Mouse (Mus musculus): Measurements from ENCODE around the gene Fgfr2. TPM values are rescaled to one million over a fixed set of nuclear protein-coding genes. Genes with fewer than 3 reads are reported as not detected.

Fgfr2 gene
- total RNA-seq, 2 experiments from 2014 or later, result 47.6 to 49.5 TPM

- no peak for TF ChIP-seq CTCF (conservative IDR thresholded peaks at IDR 0.05)
- Histone ChIP-seq H3K27ac (peak overlapping the region; percentile 43), H3K4me3 (no peak overlapping the region)
- no peak for DNase-seq (ENCODE audit: low spot score in 2 of 2)
Observed at GRCm38 (mm10) chr7:130750752-130751490, 2372.2 kb downstream of the Fgfr2 start.

GRCm38 (mm10) chr7:130749165-130749564, 2374.0 kb downstream of the Fgfr2 start:
- DNase-seq (ENCODE audit: low spot score in 2 of 2), result no peak
- no peak overlapping the region for H3K4me3 ChIP-seq
- peak; percentile 73 for TF ChIP-seq CTCF (conservative IDR thresholded peaks at IDR 0.05)
- 0 out of 2 replicates have a peak overlapping the region, but pooled peaks have one; percentile 43 for H3K27ac ChIP-seq

DNA sequence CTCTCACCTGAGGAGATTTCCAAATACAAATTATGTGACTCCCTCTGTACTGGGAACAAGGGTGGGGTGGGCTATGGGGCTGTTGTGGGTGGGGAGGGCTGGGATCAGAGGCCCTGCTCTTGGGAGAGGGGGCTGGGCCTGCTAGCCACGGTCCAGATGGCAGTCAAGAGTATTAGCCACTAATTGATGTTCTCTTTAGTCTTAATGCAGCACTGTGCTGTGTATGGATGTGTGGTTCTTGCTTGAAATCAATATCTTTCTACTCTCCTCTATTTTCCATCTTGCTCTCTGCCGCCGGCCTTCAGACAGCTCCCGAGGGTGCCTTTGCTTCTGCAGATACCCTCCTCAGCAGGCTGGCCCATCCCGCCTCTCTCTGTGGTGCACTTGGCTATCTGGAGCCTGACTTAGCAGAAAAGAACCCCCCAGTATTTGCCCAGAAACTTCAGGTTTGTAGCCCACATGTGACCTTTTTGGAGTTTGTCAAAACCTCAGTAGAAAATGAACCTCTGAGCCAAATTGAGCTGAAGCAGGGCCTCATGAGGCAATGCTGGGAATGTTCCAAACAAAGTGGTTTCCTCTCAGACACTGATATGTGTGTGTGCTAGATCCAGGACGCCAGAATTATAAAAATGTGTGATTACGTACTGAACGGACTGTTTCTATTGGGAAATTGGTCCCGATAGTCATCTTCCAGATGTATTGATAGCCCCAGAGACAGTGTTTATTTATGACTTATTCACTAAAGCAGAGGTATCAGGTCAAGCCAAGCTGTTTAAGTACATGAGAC, 2379.7 kb downstream of the Fgfr2 start:
- no peak for DNase-seq (ENCODE audit: low spot score in 2 of 2)
- H3K27ac ChIP-seq, result no peak overlapping the region
- TF ChIP-seq CTCF (conservative IDR thresholded peaks at IDR 0.05), result no peak
- no peak overlapping the region for H3K4me3 ChIP-seq

DNA sequence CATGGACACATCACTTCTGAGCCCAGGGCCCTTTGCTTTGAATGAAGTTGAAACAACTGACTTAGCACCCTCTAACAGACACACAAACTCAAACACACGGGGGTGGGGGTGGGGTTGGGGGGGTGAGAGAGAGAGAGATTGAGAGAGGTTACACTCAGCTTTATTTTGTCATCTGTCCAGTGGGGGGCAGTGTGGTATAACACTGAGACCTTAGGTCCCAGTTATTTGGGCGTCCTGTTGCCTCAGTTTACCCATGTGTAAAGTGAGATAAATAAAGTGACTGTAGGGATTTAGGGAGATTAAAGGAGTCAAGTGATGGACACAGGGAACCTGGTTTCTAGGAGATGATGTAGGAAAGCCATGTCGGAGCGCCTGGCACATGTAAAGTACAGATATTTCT, 2382.1 kb downstream of the Fgfr2 start:
- TF ChIP-seq CTCF (conservative IDR thresholded peaks at IDR 0.05), result peak; percentile 61
- H3K4me3 ChIP-seq, result no peak overlapping the region
- no peak for DNase-seq (ENCODE audit: low spot score in 2 of 2)
- no peak overlapping the region for H3K27ac ChIP-seq

DNA sequence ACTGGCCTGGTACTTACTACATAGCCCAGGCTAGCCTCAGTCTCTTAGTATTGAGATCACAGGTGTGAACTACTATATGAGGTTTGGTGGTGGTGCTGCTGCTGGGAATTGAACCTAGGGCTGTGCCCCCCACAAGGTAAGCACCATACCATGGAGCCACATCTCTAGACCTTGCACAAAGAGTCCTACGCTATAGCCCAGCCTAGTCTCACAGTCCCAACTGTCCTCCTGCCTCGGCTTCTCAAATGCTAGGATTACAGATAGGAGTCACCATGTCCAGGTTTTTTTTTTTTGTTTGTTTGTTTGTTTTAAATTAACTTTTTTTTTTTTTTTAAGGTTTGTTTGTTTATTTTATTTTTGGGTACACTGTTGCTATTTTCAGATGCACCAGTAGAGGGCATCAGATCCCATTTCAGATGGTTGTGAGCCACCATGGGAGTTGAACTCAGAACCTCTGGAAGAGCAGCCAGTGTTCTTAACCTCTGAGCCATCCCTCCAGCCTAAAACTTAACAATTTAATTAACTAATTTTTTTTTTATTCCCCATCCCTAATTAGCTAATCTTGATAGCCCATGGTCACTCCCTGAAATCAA, 2388.9 kb downstream of the Fgfr2 start:
- Histone ChIP-seq H3K4me3 (no peak overlapping the region), H3K27ac (no peak overlapping the region)
- DNase-seq (ENCODE audit: low spot score in 2 of 2), result no peak
- TF ChIP-seq CTCF (conservative IDR thresholded peaks at IDR 0.05), result peak; percentile 82

DNA sequence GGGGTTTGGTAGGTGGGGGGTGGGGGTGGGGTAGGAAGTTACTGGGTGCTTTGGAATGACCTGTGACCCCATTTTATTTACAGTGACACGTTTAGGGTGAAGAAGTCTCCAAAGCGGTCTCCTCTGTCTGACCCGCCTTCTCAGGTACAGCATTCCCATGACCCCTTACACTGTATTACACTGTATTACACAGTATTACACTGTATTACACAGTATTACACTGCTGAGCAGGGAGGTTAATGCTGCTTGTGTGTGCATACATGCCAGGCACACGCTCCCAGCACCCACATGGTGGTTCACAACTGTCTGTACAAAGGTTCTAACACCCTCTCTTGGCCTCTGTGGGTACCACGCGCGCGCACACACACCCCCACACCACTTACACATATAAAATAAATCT, 2389.7 kb downstream of the Fgfr2 start:
- no peak for TF ChIP-seq CTCF (conservative IDR thresholded peaks at IDR 0.05)
- H3K27ac ChIP-seq, result no peak overlapping the region
- DNase-seq (ENCODE audit: low spot score in 2 of 2), result no peak

GRCm38 (mm10) chr7:130732908-130733307, 2390.2 kb downstream of the Fgfr2 start:
- no peak overlapping the region for H3K4me3 ChIP-seq
- DNase-seq (ENCODE audit: low spot score in 2 of 2), result no peak
- TF ChIP-seq CTCF (conservative IDR thresholded peaks at IDR 0.05), result no peak
- peak overlapping the region; percentile 74 for H3K27ac ChIP-seq

More for the DNA sequence above, 2389.7 kb downstream of the Fgfr2 start:
- no peak overlapping the region for H3K4me3 ChIP-seq

DNA sequence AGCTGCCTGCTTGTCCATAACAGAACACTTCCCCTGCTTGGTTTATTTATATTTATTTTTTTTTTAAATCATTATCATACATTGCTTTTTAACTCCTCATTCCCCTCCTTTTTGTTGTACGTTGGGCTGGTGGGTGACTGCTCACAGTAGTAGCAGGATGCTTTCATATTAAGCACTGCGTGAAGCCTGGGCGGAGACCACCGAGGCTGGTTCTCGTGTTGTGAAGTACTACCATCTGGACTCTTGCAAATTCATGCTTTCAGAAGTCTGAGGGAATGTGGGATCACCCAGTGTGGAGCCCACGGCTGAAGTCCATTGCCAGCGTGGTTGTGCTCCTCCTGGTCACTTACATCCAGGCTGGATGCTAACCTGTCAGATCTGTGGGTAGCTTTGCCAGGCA, 2391.4 kb downstream of the Fgfr2 start:
- no peak for DNase-seq (ENCODE audit: low spot score in 2 of 2)
- H3K4me3 ChIP-seq, result no peak overlapping the region
- no peak for TF ChIP-seq CTCF (conservative IDR thresholded peaks at IDR 0.05)
- H3K27ac ChIP-seq, result peak overlapping the region; percentile 74

DNA sequence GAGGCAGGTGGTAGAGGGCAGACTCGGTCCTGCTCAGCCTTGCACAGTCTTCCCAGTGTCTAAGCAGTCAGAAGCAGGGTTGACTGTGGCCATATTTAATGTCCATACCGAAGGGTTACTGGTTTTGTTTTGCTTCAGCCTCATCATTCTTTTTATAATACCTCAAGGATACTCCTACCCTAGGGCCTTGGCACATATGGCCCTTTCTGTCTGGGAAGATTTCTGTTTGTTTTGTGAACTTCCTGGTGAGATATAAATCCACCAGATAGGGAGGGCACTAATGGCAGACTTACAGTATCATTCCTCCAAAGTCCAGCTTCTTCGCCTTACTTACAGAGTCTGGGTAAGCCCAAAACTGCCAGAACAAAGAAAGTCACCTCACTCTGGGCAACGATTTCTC, 2395.6 kb downstream of the Fgfr2 start:
- TF ChIP-seq CTCF (conservative IDR thresholded peaks at IDR 0.05), result no peak
- H3K27ac ChIP-seq, result no peak overlapping the region; the same call in 1 of the 2 replicates
- no peak overlapping the region for H3K4me3 ChIP-seq
- DNase-seq (ENCODE audit: low spot score in 2 of 2), result no peak

DNA sequence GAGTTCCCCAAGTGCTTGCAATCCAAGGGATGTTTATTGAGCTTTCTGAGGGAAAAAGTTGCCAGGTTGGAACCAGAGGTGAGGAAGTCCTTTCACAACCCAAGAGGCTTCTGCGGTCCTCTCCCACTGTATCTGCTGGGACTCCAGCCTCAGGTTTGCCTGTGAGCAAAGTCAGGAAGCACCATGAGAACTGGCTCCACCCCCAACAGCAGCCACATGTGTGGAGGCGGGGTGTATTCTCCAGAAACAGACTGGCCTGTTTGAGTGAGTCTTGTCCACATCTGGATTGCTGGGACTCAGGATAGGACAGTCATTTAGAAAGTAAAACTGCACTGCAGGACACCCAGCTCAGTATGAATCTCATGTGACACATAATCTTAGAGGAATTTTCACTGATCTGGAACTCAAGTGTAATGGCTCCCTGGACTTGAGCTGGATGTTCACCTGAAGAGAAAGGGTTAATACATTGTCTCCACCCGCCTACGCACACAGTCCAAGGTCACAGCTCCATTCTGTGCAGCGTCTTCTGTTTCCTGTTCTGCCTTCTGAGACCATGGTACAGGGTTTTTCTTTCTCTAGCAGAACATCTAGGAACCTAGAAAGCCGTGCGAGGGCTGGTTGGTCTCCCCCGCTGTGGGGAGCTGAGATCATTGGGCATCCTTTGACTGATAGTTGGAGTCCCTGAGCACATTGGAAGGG, 2396.3 kb downstream of the Fgfr2 start:
- no peak for TF ChIP-seq CTCF (conservative IDR thresholded peaks at IDR 0.05)
- no peak for DNase-seq (ENCODE audit: low spot score in 2 of 2)
- H3K4me3 ChIP-seq, result no peak overlapping the region
- peak overlapping the region; percentile 83 for H3K27ac ChIP-seq

GRCm38 (mm10) chr7:130726185-130726584, 2397.0 kb downstream of the Fgfr2 start:
- H3K4me3 ChIP-seq, result no peak overlapping the region
- peak; percentile 57 to 79 for DNase-seq (ENCODE audit: low spot score in 2 of 2)
- H3K27ac ChIP-seq, result peak overlapping the region; percentile 83
- no peak for TF ChIP-seq CTCF (conservative IDR thresholded peaks at IDR 0.05)

DNA sequence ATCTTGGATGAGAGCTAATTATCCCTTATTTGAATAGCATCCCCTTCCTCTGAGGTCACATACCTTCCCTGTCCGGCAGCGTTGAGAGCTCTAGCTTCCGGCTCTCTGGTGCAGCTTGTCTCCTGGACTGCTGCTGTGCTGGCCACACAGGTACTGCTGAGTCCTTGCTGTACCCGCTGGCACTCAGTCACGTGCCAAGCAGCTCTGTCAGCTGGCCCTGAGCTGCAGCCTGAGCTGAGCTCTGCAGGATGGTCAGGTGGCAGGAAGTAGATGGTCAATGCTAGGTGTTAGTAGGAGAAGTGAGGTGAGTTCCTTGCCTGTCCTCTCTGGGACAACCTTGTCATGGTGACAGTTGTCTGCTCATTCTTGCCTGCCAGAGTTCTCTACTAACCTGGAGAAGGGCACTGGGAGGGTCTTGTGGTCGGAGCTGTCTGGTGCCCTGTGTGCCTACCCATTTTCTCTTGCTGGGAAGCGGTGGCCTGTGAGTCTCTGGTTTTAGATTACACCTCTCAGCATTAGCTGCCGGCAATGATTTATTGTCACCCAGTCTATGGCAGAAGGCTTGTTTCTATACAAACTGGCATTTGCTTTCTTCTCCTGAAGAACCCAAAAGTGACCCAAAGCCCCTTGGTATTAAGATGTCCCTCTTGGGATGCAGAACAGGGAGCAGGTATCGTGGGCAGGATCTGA, 2402.4 kb downstream of the Fgfr2 start:
- DNase-seq (ENCODE audit: low spot score in 2 of 2), result no peak

More for the DNA sequence above, 2402.4 kb downstream of the Fgfr2 start:
- Histone ChIP-seq H3K4me3 (no peak overlapping the region), H3K27ac (no peak overlapping the region)
- TF ChIP-seq CTCF (conservative IDR thresholded peaks at IDR 0.05), result no peak
